Mouse (Mus musculus) C2C12 (cell line): ENCODE results near the gene Tmem50b.

Source experiments
- CEBPB ChIP-seq: IDR thresholded peaks from one replicate; pipeline ENCODE4 v1.6.1; 2011; ENCODE audit warnings: low read depth, mild to moderate bottlenecking, control low read depth, moderate library complexity
- CTCF ChIP-seq: IDR thresholded peaks from one replicate; pipeline ENCODE4 v1.5.1; 2011; ENCODE audit not compliant: control insufficient read depth, insufficient read depth, insufficient read length
- MAX ChIP-seq: IDR thresholded peaks from one replicate; pipeline ENCODE4 v1.6.1; 2011; ENCODE audit warnings: mild to moderate bottlenecking, control low read depth
- MYOG ChIP-seq: IDR thresholded peaks from one replicate; pipeline ENCODE4 v1.6.1; 2011; ENCODE audit not compliant: control insufficient read depth, insufficient read length; ENCODE audit errors: extremely low read depth
- USF1 ChIP-seq: IDR thresholded peaks from one replicate; pipeline ENCODE4 v1.6.1; 2011; ENCODE audit warnings: low read depth, mild to moderate bottlenecking, control low read depth, moderate library complexity

- TF ChIP-seq CTCF (no peak), CEBPB (no peak), USF1 (no peak), MAX (no peak), MYOG (no peak)
These were observed 33.0 kb upstream of the Tmem50b start for GRCm38 (mm10) chr16:91630584-91630983.
